Mouse (Mus musculus) E14TG2a.4 (cell line): ENCODE measurements around the gene Abca12.

Source experiments
- H3K27me3 ChIP-seq: 2 replicates; pipeline ENCODE4 v1.6.1; 2014; ENCODE audit warnings: low read length, control low read depth; ENCODE audit not compliant: insufficient read depth
- H3K36me3 ChIP-seq: 2 replicates; pipeline ENCODE4 v1.6.1; 2014; ENCODE audit warnings: low read length, control low read depth; ENCODE audit not compliant: insufficient read depth
- H3K4me1 ChIP-seq: replicated peaks from 2 replicates; pipeline ENCODE4 v1.6.1; 2014; ENCODE audit warnings: low read depth, low read length, control low read depth
- H3K4me3 ChIP-seq: replicated peaks from 2 replicates; pipeline ENCODE4 v1.5.1; 2014; ENCODE audit warnings: mild to moderate bottlenecking, low read length
- H3K9me3 ChIP-seq: 2 replicates; pipeline ENCODE4 v1.6.1; 2014; ENCODE audit warnings: low read length, control low read depth
- CTCF ChIP-seq: conservative IDR thresholded peaks from 2 replicates; pipeline ENCODE4 v1.5.1; 2014; ENCODE audit warnings: low read length
- NANOG ChIP-seq: IDR thresholded peaks from 2 replicates; pipeline ENCODE4 v1.6.1; 2014; ENCODE audit warnings: borderline replicate concordance, low read length, mixed read lengths
- POU5F1 ChIP-seq: IDR thresholded peaks from 2 replicates; pipeline ENCODE4 v1.6.1; 2014; ENCODE audit warnings: low read length, borderline replicate concordance

The Abca12 gene

GRCm38 (mm10) chr1:71203581-71203980 is 211.1 kb downstream of the Abca12 start:
- Histone ChIP-seq H3K36me3 (no peaks in the 10 kb centered on the region), H3K9me3 (no peaks in the 10 kb centered on the region), H3K4me3 (no peak overlapping the region), H3K27me3 (no peaks in the 10 kb centered on the region), H3K4me1 (no peaks in the 10 kb centered on the region)
- no peak for TF ChIP-seq POU5F1
- no peak for TF ChIP-seq NANOG
- TF ChIP-seq CTCF = no peak

- Histone ChIP-seq H3K27me3 (no peaks in the 10 kb centered on the region), H3K9me3 (0 out of 2 replicates have a peak, but pooled peaks cover 4% of the 10 kb centered on the region), H3K4me1 (no peaks in the 10 kb centered on the region), H3K4me3 (no peak overlapping the region), H3K36me3 (no peaks in the 10 kb centered on the region)
- TF ChIP-seq CTCF = no peak
- TF ChIP-seq NANOG = no peak
- TF ChIP-seq POU5F1 = no peak
Measured at GRCm38 (mm10) chr1:71196191-71196590, 218.5 kb downstream of the Abca12 start.

GRCm38 (mm10) chr1:71195333-71195732 is 219.4 kb downstream of the Abca12 start:
- Histone ChIP-seq H3K9me3 (0 out of 2 replicates have a peak, but pooled peaks cover 4% of the 10 kb centered on the region), H3K27me3 (no peaks in the 10 kb centered on the region), H3K4me1 (no peaks in the 10 kb centered on the region), H3K36me3 (no peaks in the 10 kb centered on the region), H3K4me3 (no peak overlapping the region)
- TF ChIP-seq POU5F1 (no peak), NANOG (no peak), CTCF (no peak)

GRCm38 (mm10) chr1:71193931-71194330 is 220.8 kb downstream of the Abca12 start:
- H3K4me3 ChIP-seq = no peak overlapping the region
- H3K36me3 ChIP-seq = no peaks in the 10 kb centered on the region
- H3K27me3 ChIP-seq = no peaks in the 10 kb centered on the region
- TF ChIP-seq CTCF = no peak
- TF ChIP-seq POU5F1 = no peak
- TF ChIP-seq NANOG = no peak
- 0 out of 2 replicates have a peak, but pooled peaks cover 4% of the 10 kb centered on the region for H3K9me3 ChIP-seq
- H3K4me1 ChIP-seq = no peaks in the 10 kb centered on the region
